Mouse (Mus musculus): Measurements from ENCODE around the gene Sec24b. TPM values are rescaled to one million over a fixed set of nuclear protein-coding genes. Genes with fewer than 3 reads are reported as not detected.

Gene Sec24b
- polyA plus RNA-seq, 1 experiment from 2014 or later, result 32.1 TPM

GRCm38 (mm10) chr3:129946217-129946914, 115.0 kb downstream of the Sec24b start:
- Histone ChIP-seq H3K36me3 (no peaks in the 10 kb centered on the region), H3K4me1 (replicated peaks) (no peaks in the 10 kb centered on the region), H3K9me3 (replicated peaks) (no peaks in the 10 kb centered on the region), H3K9ac (no peak overlapping the region), H3K27ac (ENCODE audit: poor library complexity, severe bottlenecking) (no peak overlapping the region), H3K4me2 (no peak overlapping the region), H3K4me3 (no peak overlapping the region), H3K27me3 (replicated peaks) (no peaks in the 10 kb centered on the region)
- 61% methylated on average over 5 of the region's 5 CpGs for WGBS
- no peak for ATAC-seq (ENCODE audit: insufficient number of reproducible peaks, low FRiP score)

GRCm38 (mm10) chr3:129943813-129944212, 117.5 kb downstream of the Sec24b start:
- Histone ChIP-seq H3K4me1 (replicated peaks) (no peaks in the 10 kb centered on the region), H3K9me3 (replicated peaks) (no peaks in the 10 kb centered on the region), H3K36me3 (no peaks in the 10 kb centered on the region), H3K9ac (no peak overlapping the region), H3K4me2 (no peak overlapping the region), H3K4me3 (no peak overlapping the region), H3K27ac (ENCODE audit: poor library complexity, severe bottlenecking) (no peak overlapping the region), H3K27me3 (replicated peaks) (no peaks in the 10 kb centered on the region)
- ATAC-seq (ENCODE audit: insufficient number of reproducible peaks, low FRiP score), result no peak
- WGBS, result 71% methylated on average over 4 of the region's 4 CpGs

- 87% methylated on average over 1 of the region's 1 CpGs for WGBS
- Histone ChIP-seq H3K9me3 (replicated peaks) (no peaks in the 10 kb centered on the region), H3K4me2 (no peak overlapping the region), H3K27ac (ENCODE audit: poor library complexity, severe bottlenecking) (no peak overlapping the region), H3K4me3 (no peak overlapping the region), H3K27me3 (replicated peaks) (no peaks in the 10 kb centered on the region), H3K4me1 (replicated peaks) (no peaks in the 10 kb centered on the region), H3K9ac (no peak overlapping the region), H3K36me3 (no peaks in the 10 kb centered on the region)
- no peak for ATAC-seq (ENCODE audit: insufficient number of reproducible peaks, low FRiP score)
Measured at GRCm38 (mm10) chr3:129941291-129941690, 120.1 kb downstream of the Sec24b start.

GRCm38 (mm10) chr3:129940780-129941179, 120.6 kb downstream of the Sec24b start:
- Histone ChIP-seq H3K4me1 (replicated peaks) (no peaks in the 10 kb centered on the region), H3K4me2 (no peak overlapping the region), H3K9ac (no peak overlapping the region), H3K27ac (ENCODE audit: poor library complexity, severe bottlenecking) (no peak overlapping the region), H3K36me3 (no peaks in the 10 kb centered on the region), H3K9me3 (replicated peaks) (no peaks in the 10 kb centered on the region), H3K27me3 (replicated peaks) (no peaks in the 10 kb centered on the region), H3K4me3 (no peak overlapping the region)
- 90% methylated on average over 2 of the region's 2 CpGs for WGBS
- ATAC-seq (ENCODE audit: insufficient number of reproducible peaks, low FRiP score), result no peak

- ATAC-seq (ENCODE audit: insufficient number of reproducible peaks, low FRiP score), result no peak
Measured at GRCm38 (mm10) chr3:129939058-129939457, 122.3 kb downstream of the Sec24b start.

GRCm38 (mm10) chr3:129937848-129938247, 123.5 kb downstream of the Sec24b start:
- Histone ChIP-seq H3K36me3 (no peaks in the 10 kb centered on the region), H3K9me3 (replicated peaks) (no peaks in the 10 kb centered on the region), H3K27ac (ENCODE audit: poor library complexity, severe bottlenecking) (no peak overlapping the region), H3K27me3 (replicated peaks) (no peaks in the 10 kb centered on the region), H3K9ac (no peak overlapping the region), H3K4me2 (no peak overlapping the region), H3K4me3 (no peak overlapping the region), H3K4me1 (replicated peaks) (no peaks in the 10 kb centered on the region)
- WGBS, result 50% methylated on average over 3 of the region's 3 CpGs
- no peak for ATAC-seq (ENCODE audit: insufficient number of reproducible peaks, low FRiP score)

More at GRCm38 (mm10) chr3:129939058-129939457, 122.3 kb downstream of the Sec24b start:
- no peaks in the 10 kb centered on the region for H3K27me3 ChIP-seq (replicated peaks)
- H3K4me2 ChIP-seq, result no peak overlapping the region
- H3K9me3 ChIP-seq (replicated peaks), result no peaks in the 10 kb centered on the region
- H3K4me3 ChIP-seq, result no peak overlapping the region
- no peaks in the 10 kb centered on the region for H3K4me1 ChIP-seq (replicated peaks)
- WGBS, result 53% methylated on average over 7 of the region's 7 CpGs
- no peak overlapping the region for H3K9ac ChIP-seq
- H3K36me3 ChIP-seq, result no peaks in the 10 kb centered on the region
- H3K27ac ChIP-seq (ENCODE audit: poor library complexity, severe bottlenecking), result no peak overlapping the region

GRCm38 (mm10) chr3:129936561-129936960, 124.8 kb downstream of the Sec24b start:
- no peak for ATAC-seq (ENCODE audit: insufficient number of reproducible peaks, low FRiP score)
- Histone ChIP-seq H3K36me3 (no peaks in the 10 kb centered on the region), H3K9me3 (replicated peaks) (no peaks in the 10 kb centered on the region), H3K4me1 (replicated peaks) (no peaks in the 10 kb centered on the region), H3K27me3 (replicated peaks) (no peaks in the 10 kb centered on the region), H3K4me3 (no peak overlapping the region), H3K4me2 (no peak overlapping the region), H3K9ac (no peak overlapping the region), H3K27ac (ENCODE audit: poor library complexity, severe bottlenecking) (no peak overlapping the region)
- WGBS, result 64% methylated on average over 9 of the region's 9 CpGs

Other genes starting within 250 kb of the Sec24b start
- 0.05 and 0.06 TPM in 2 replicates for gene Rrh, start 239.0 kb downstream of the Sec24b start, polyA plus RNA-seq (2016; fragmentation: Nextera tagmentation; extraction: Ambion mirVana)
- gene Gar1, start 230.2 kb downstream of the Sec24b start, polyA plus RNA-seq (2016; fragmentation: Nextera tagmentation; extraction: Ambion mirVana), result 52.2 and 59.5 TPM in 2 replicates
- gene Cfi, start 225.7 kb downstream of the Sec24b start, polyA plus RNA-seq (2016; fragmentation: Nextera tagmentation; extraction: Ambion mirVana), result 2.0 and 2.8 TPM in 2 replicates
- 63.3 and 66.1 TPM in 2 replicates for gene Pla2g12a, start 182.9 kb downstream of the Sec24b start, polyA plus RNA-seq (2016; fragmentation: Nextera tagmentation; extraction: Ambion mirVana)
- 74.8 and 83.4 TPM in 2 replicates for gene Casp6, start 160.1 kb downstream of the Sec24b start, polyA plus RNA-seq (2016; fragmentation: Nextera tagmentation; extraction: Ambion mirVana)
- 3.5 and 3.6 TPM in 2 replicates for gene Mcub, start 91.3 kb downstream of the Sec24b start, polyA plus RNA-seq (2016; fragmentation: Nextera tagmentation; extraction: Ambion mirVana)
- 2.6 and 3.5 TPM in 2 replicates for gene Col25a1, start 69.9 kb upstream of the Sec24b start, polyA plus RNA-seq (2016; fragmentation: Nextera tagmentation; extraction: Ambion mirVana)

Measured in heart, embryonic 12.5 days (tissue).